Mouse (Mus musculus) C2C12 (cell line): Measurements from ENCODE around the gene Sycn. TPM values are rescaled to one million over a fixed set of nuclear protein-coding genes. Genes with fewer than 3 reads are reported as not detected.

Source experiments
- H3K27me3 ChIP-seq: one replicate; pipeline ENCODE4 v1.6.1; 2011; ENCODE audit not compliant: control insufficient read depth, insufficient read depth, insufficient read length
- H3K36me3 ChIP-seq: one replicate; pipeline ENCODE4 v1.6.1; 2011; ENCODE audit not compliant: control insufficient read depth, insufficient read depth
- H3K4me3 ChIP-seq: one replicate; pipeline ENCODE4 v1.5.1; 2011; ENCODE audit warnings: mild to moderate bottlenecking, control low read depth; ENCODE audit not compliant: poor library complexity, insufficient read depth, severe bottlenecking
- H3K79me2 ChIP-seq: one replicate; pipeline ENCODE4 v1.6.1; 2011; ENCODE audit not compliant: control insufficient read depth, insufficient read depth
- H3K79me3 ChIP-seq: one replicate; pipeline ENCODE4 v1.6.1; 2011; ENCODE audit warnings: low read depth, control low read depth
- H3ac ChIP-seq: one replicate; pipeline ENCODE3; 2011; ENCODE audit warnings: low read depth; ENCODE audit not compliant: control insufficient read depth, insufficient read length
- CEBPB ChIP-seq: IDR thresholded peaks from one replicate; pipeline ENCODE4 v1.6.1; 2011; ENCODE audit warnings: low read depth, mild to moderate bottlenecking, control low read depth, moderate library complexity
- CTCF ChIP-seq: IDR thresholded peaks from one replicate; pipeline ENCODE4 v1.5.1; 2011; ENCODE audit not compliant: control insufficient read depth, insufficient read depth, insufficient read length
- FOSL1 ChIP-seq: IDR thresholded peaks from one replicate; pipeline ENCODE4 v1.8.0; 2011; ENCODE audit warnings: mild to moderate bottlenecking, low read length; ENCODE audit not compliant: poor library complexity, insufficient read depth, severe bottlenecking
- MAX ChIP-seq: IDR thresholded peaks from one replicate; pipeline ENCODE4 v1.6.1; 2011; ENCODE audit warnings: mild to moderate bottlenecking, control low read depth
- MYOD1 ChIP-seq: IDR thresholded peaks from one replicate; pipeline ENCODE4 v1.6.1; 2011; ENCODE audit warnings: low read depth; ENCODE audit not compliant: control insufficient read depth, insufficient read length
- MYOG ChIP-seq: IDR thresholded peaks from one replicate; pipeline ENCODE4 v1.6.1; 2011; ENCODE audit not compliant: control insufficient read depth, insufficient read length; ENCODE audit errors: extremely low read depth
- USF1 ChIP-seq: IDR thresholded peaks from one replicate; pipeline ENCODE4 v1.6.1; 2011; ENCODE audit warnings: low read depth, mild to moderate bottlenecking, control low read depth, moderate library complexity
- polyA plus RNA-seq: library from polyadenylated mRNA; unstranded; fragments of >200 nt; fragmentation: generic; extraction: Trizol; gene quantifications from one replicate; pipeline ENCODE4 v1.2.1, GENCODE M21; 2012; ENCODE audit warnings: missing spikeins

Gene Sycn
- polyA plus RNA-seq, 1 experiment, result not detected

DNA sequence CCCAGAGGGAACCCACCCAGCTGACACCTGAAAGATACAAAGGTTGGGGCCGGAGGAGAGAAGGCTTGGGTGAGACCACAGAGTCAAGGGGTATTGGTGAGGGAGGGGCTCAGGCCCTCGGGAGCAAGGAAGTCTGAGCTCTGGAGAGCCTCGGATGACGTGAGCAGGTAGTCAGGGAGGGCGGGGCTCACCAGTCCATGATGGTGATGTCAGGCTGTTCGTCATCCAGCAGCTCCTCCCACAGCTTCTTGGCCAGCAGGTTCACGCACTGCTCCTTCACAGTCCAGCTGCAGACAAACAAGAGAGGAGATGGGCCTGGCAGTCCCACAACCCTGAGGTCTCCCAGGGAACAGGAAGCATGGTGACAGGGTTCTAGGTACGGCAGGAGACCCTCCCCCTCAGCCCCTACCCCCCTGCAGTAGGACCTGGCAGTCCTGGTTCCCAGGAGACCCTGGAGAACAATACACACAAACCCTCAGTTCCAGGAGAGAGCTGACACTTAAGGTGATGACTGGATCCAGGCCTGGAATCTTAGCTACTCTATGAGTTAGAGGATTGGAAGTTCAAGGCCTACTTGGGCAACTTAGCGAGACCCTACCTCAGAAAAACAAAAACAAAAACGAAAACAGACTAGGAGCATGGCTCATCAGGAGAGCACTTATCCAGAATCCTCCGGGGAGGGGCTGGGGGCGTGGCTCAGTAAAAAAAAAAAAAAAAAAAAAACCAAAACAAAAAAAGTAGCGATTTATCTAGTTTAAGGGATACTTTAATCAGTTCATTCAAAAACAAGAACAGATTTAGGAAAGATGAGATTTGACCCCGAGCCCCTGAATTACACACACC is 4.6 kb downstream of the Sycn start:
- H3K79me2 ChIP-seq, result no peaks in the 10 kb centered on the region
- H3ac ChIP-seq, result no peak overlapping the region
- no peak overlapping the region for H3K4me3 ChIP-seq
- H3K79me3 ChIP-seq, result no peaks in the 10 kb centered on the region
- TF ChIP-seq USF1 (no peak), FOSL1 (no peak), MYOD1 (no peak), MYOG (no peak), CEBPB (no peak), CTCF (no peak), MAX (no peak)
- peaks cover 37% of the 10 kb centered on the region for H3K27me3 ChIP-seq
- no peaks in the 10 kb centered on the region for H3K36me3 ChIP-seq

DNA sequence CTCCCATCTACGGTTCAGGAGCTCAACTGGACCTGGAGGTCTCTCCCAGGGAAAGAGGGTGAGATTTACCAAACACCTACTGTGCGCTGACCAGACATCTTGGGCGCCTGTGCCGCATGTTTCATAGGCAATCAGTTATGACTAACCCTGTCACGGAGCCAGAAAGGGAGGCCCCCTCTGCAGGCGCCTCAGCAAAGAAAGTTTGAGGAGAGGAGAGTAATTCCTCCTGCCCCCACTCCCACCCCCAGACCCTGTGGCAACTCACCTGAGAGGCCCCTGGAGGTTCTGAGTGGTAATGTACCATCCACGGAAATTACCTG is 5.2 kb downstream of the Sycn start:
- no peak overlapping the region for H3K4me3 ChIP-seq
- no peaks in the 10 kb centered on the region for H3K79me2 ChIP-seq
- no peak overlapping the region for H3ac ChIP-seq
- no peaks in the 10 kb centered on the region for H3K79me3 ChIP-seq
- TF ChIP-seq USF1, result no peak
- no peak for TF ChIP-seq FOSL1
- no peak for TF ChIP-seq CEBPB
- TF ChIP-seq CTCF, result no peak
- TF ChIP-seq MYOG, result no peak
- no peak for TF ChIP-seq MYOD1
- no peak for TF ChIP-seq MAX
- no peaks in the 10 kb centered on the region for H3K36me3 ChIP-seq
- H3K27me3 ChIP-seq, result peaks cover 37% of the 10 kb centered on the region

GRCm38 (mm10) chr7:28546649-28547048 is 6.0 kb downstream of the Sycn start:
- TF ChIP-seq CTCF (no peak), FOSL1 (no peak), MYOG (no peak), CEBPB (no peak), MYOD1 (no peak), MAX (no peak)
- H3K79me2 ChIP-seq, result no peaks in the 10 kb centered on the region
- no peak overlapping the region for H3ac ChIP-seq
- no peak overlapping the region for H3K4me3 ChIP-seq
- no peaks in the 10 kb centered on the region for H3K79me3 ChIP-seq
- peaks cover 37% of the 10 kb centered on the region for H3K27me3 ChIP-seq
- H3K36me3 ChIP-seq, result no peaks in the 10 kb centered on the region

- Histone ChIP-seq H3K79me2 (no peaks in the 10 kb centered on the region), H3K79me3 (no peaks in the 10 kb centered on the region), H3K4me3 (no peak within 1 kb of the TSS), H3ac (no peak within 1 kb of the TSS), H3K27me3 (peaks cover 37% of the 10 kb centered on the region), H3K36me3 (no peaks in the 10 kb centered on the region)
- TF ChIP-seq MYOD1 (no peak), MAX (no peak), MYOG (no peak), CTCF (no peak), CEBPB (no peak), USF1 (no peak), FOSL1 (no peak)
Measured at GRCm38 (mm10) chr7:28547154-28547553, 6.5 kb downstream of the Sycn start, which contains the start of gene Nccrp1. TSS of gene Nccrp1 (minus strand) at chr7:28547254.

- Histone ChIP-seq H3K79me2 (no peaks in the 10 kb centered on the region), H3K36me3 (no peaks in the 10 kb centered on the region), H3K27me3 (peaks cover 37% of the 10 kb centered on the region), H3K79me3 (no peaks in the 10 kb centered on the region), H3ac (no peak overlapping the region), H3K4me3 (no peak overlapping the region)
- no peak for TF ChIP-seq MYOD1
Measured at GRCm38 (mm10) chr7:28547628-28548027, 6.9 kb downstream of the Sycn start.

- H3K79me2 ChIP-seq, result no peaks in the 10 kb centered on the region
- H3K36me3 ChIP-seq, result no peaks in the 10 kb centered on the region
- no peaks in the 10 kb centered on the region for H3K79me3 ChIP-seq
- no peak for TF ChIP-seq FOSL1
- no peak for TF ChIP-seq MYOG
- no peak for TF ChIP-seq MYOD1
- no peak for TF ChIP-seq USF1
- no peak for TF ChIP-seq CTCF
- TF ChIP-seq CEBPB, result no peak
- no peak for TF ChIP-seq MAX
- no peak overlapping the region for H3K4me3 ChIP-seq
- no peak overlapping the region for H3ac ChIP-seq
- peaks cover 2% of the 10 kb centered on the region for H3K27me3 ChIP-seq
Measured at GRCm38 (mm10) chr7:28553076-28553475, 12.4 kb downstream of the Sycn start.
